Mouse (Mus musculus): ENCODE results near the gene Eif4g2.
A peak's percentile ranks its signal among the peaks of the same experiment; 100 is the strongest.

Eif4g2 gene

GRCm38 (mm10) chr7:111069439-111070166 lies 13.2 kb downstream of the Eif4g2 start:
- no peak for DNase-seq

GRCm38 (mm10) chr7:111068181-111068580 lies 14.6 kb downstream of the Eif4g2 start:
- no peak for DNase-seq

GRCm38 (mm10) chr7:111062971-111063370 lies 19.9 kb downstream of the Eif4g2 start:
- DNase-seq: no peak

- no peak for DNase-seq
These were observed 23.3 kb downstream of the Eif4g2 start for GRCm38 (mm10) chr7:111059527-111059926.

GRCm38 (mm10) chr7:111055984-111056657 lies 26.7 kb downstream of the Eif4g2 start:
- DNase-seq: no peak

- no peak for DNase-seq
These were observed 27.6 kb downstream of the Eif4g2 start for GRCm38 (mm10) chr7:111055221-111055620.

- DNase-seq: peak; percentile 76
These were observed 33.0 kb downstream of the Eif4g2 start for GRCm38 (mm10) chr7:111049652-111050421.

- DNase-seq: no peak
These were observed 33.9 kb downstream of the Eif4g2 start for GRCm38 (mm10) chr7:111048920-111049319.

- peak; percentile 50 for DNase-seq
These were observed 53.7 kb downstream of the Eif4g2 start for GRCm38 (mm10) chr7:111029046-111029553.

GRCm38 (mm10) chr7:111028281-111029045 lies 54.4 kb downstream of the Eif4g2 start, which contains the start of gene Ctr9:
Gene Ctr9, plus strand, starts transcription at chr7:111028951.
- DNase-seq: peak; percentile 94

- no peak for DNase-seq
These were observed 57.9 kb downstream of the Eif4g2 start for GRCm38 (mm10) chr7:111024912-111025311.

GRCm38 (mm10) chr7:111024068-111024594 lies 58.7 kb downstream of the Eif4g2 start:
- peak; percentile 41 for DNase-seq

GRCm38 (mm10) chr7:111020814-111021213 lies 62.0 kb downstream of the Eif4g2 start:
- no peak for DNase-seq
